Mouse (Mus musculus) lung, adult 2 months (tissue): Measurements from ENCODE around the gene Ndufb11. TPM values are rescaled to one million over a fixed set of nuclear protein-coding genes. Genes with fewer than 3 reads are reported as not detected.

Source experiments
- DNase-seq: peaks from one replicate; pipeline ENCODE4 v3.0.0; 2022
- H3K4me1 ChIP-seq: fragments of 200-500 bp; 2 replicates; pipeline ENCODE4 v1.6.1; 2011; ENCODE audit warnings: low read length; ENCODE audit not compliant: control insufficient read depth, insufficient read depth
- H3K4me3 ChIP-seq: fragments of 200-500 bp; replicated peaks from 2 replicates; pipeline ENCODE3; 2011; ENCODE audit warnings: low read depth, mild to moderate bottlenecking, control low read depth, low read length; ENCODE audit errors: extremely low read depth
- CTCF ChIP-seq: fragments of 200-500 bp; IDR thresholded peaks from 2 replicates; pipeline ENCODE4 v1.5.1; 2011; ENCODE audit warnings: mild to moderate bottlenecking, low read length, control low read depth; ENCODE audit not compliant: insufficient read depth
- POLR2A ChIP-seq: fragments of 200-500 bp; IDR thresholded peaks from 2 replicates; pipeline ENCODE4 v1.6.1; 2011; ENCODE audit warnings: low read depth, mild to moderate bottlenecking, control low read depth, low read length, borderline replicate concordance; ENCODE audit errors: extremely low read depth
- WGBS: fragments of 180-500 bp; shearing (Covaris S2); methylation state at CpG from one replicate; pipeline ENCODE4 v1.1.7; 2018; 5-methylcytosine and 5-hydroxymethylcytosine counted together
- polyA plus RNA-seq: library from polyadenylated mRNA; depleted of rRNA; stranded (reverse); fragments of >200 nt; gene quantifications from 2 replicates; pipeline ENCODE4 v1.2.3, GENCODE M21; 2012; rRNA removed

Ndufb11 gene
- polyA plus RNA-seq, 1 experiment, result 118 TPM

- no peak for TF ChIP-seq CTCF
- TF ChIP-seq POLR2A, result no peak
- peaks cover 6% of the 10 kb centered on the region for H3K4me1 ChIP-seq
- WGBS, result 28% methylated on average over 17 of the region's 17 CpGs
- H3K4me3 ChIP-seq, result peak overlapping the region; percentile 73
- DNase-seq, result no peak
Observed at GRCm38 (mm10) chrX:20616861-20617175, 601 bp downstream of the Ndufb11 start.

DNA sequence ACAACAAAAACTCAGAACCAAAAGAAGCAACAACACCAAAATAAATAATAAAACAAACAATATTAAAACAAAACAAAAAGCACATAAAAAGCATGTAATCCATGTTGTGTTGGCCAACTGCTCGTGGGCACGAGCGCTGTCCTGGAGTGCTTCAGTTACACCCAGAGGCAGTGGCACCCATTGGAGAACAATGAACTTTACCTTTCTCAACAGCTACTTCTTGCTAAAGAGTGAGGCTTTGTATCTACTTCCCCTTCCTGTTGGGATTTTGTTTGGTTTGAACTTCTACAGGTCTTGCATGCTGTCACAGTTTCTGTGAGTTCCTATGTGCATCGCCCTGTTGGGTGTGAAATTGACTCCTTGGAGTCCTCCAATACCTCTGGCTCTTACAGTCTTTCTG lies 8.9 kb downstream of the Ndufb11 start:
- 69% methylated on average over 4 of the region's 4 CpGs for WGBS
- no peak overlapping the region for H3K4me3 ChIP-seq
- DNase-seq, result no peak
- no peaks in the 10 kb centered on the region for H3K4me1 ChIP-seq
- TF ChIP-seq CTCF, result no peak
- no peak for TF ChIP-seq POLR2A

DNA sequence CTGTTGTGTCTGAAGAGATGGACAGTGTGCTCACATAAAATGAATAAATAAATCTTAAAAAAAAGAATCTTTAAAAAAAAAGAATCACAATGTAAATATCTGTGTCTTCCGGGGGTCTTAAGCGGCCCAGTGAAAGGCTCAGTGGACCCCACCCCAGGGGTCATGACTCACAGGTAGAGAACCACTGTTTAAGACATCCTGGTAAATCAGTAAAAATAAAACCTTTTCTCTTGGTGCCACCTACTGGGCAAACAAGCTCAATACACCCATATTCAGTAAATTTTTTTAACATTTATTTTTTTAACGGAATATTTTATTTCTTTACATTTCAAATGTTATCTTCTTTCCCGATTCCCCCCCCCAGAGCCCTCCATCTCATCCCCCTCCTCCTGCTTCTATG lies 29.5 kb downstream of the Ndufb11 start:
- 24% methylated on average over 4 of the region's 4 CpGs for WGBS
- no peaks in the 10 kb centered on the region for H3K4me1 ChIP-seq
- H3K4me3 ChIP-seq, result no peak overlapping the region
- TF ChIP-seq POLR2A (no peak), CTCF (no peak)
- no peak for DNase-seq

GRCm38 (mm10) chrX:20573927-20574326 lies 43.5 kb downstream of the Ndufb11 start:
- H3K4me1 ChIP-seq, result no peaks in the 10 kb centered on the region
- WGBS, result 75% methylated on average over 4 of the region's 4 CpGs
- TF ChIP-seq CTCF (no peak), POLR2A (no peak)
- H3K4me3 ChIP-seq, result no peak overlapping the region
- DNase-seq, result no peak

GRCm38 (mm10) chrX:20572683-20573082 lies 44.7 kb downstream of the Ndufb11 start:
- 67% methylated on average over 9 of the region's 9 CpGs for WGBS
- H3K4me1 ChIP-seq, result no peaks in the 10 kb centered on the region
- DNase-seq, result no peak
- H3K4me3 ChIP-seq, result no peak overlapping the region
- no peak for TF ChIP-seq CTCF
- no peak for TF ChIP-seq POLR2A

GRCm38 (mm10) chrX:20571024-20571423 lies 46.4 kb downstream of the Ndufb11 start:
- H3K4me1 ChIP-seq, result no peaks in the 10 kb centered on the region
- no peak for DNase-seq
- WGBS, result 56% methylated on average over 2 of the region's 2 CpGs
- TF ChIP-seq CTCF (no peak), POLR2A (no peak)
- H3K4me3 ChIP-seq, result no peak overlapping the region

Other genes with a start within 250 kb of the Ndufb11 start
- gene Jade3, start 191.9 kb downstream of the Ndufb11 start, polyA plus RNA-seq, result 0.85 and 1.3 TPM in 2 replicates
- 0.07 and 0.30 TPM in 2 replicates for gene Rgn, start 67.8 kb downstream of the Ndufb11 start, polyA plus RNA-seq
- gene Rbm10, start 116 bp downstream of the Ndufb11 start, polyA plus RNA-seq, result 44.6 and 51.4 TPM in 2 replicates
- 199 and 241 TPM in 2 replicates for gene Uba1, start 40.7 kb upstream of the Ndufb11 start, polyA plus RNA-seq
- 138 and 154 TPM in 2 replicates for gene Cdk16, start 70.3 kb upstream of the Ndufb11 start, polyA plus RNA-seq
- 10.9 and 13.8 TPM in 2 replicates for gene Usp11, start 86.3 kb upstream of the Ndufb11 start, polyA plus RNA-seq
- gene Araf, start 180.2 kb upstream of the Ndufb11 start, polyA plus RNA-seq, result 149 and 167 TPM in 2 replicates